Mouse (Mus musculus): ENCODE results near the gene Hcst.
A peak's percentile ranks its signal among the peaks of the same experiment; 100 is the strongest.

The Hcst gene

DNA sequence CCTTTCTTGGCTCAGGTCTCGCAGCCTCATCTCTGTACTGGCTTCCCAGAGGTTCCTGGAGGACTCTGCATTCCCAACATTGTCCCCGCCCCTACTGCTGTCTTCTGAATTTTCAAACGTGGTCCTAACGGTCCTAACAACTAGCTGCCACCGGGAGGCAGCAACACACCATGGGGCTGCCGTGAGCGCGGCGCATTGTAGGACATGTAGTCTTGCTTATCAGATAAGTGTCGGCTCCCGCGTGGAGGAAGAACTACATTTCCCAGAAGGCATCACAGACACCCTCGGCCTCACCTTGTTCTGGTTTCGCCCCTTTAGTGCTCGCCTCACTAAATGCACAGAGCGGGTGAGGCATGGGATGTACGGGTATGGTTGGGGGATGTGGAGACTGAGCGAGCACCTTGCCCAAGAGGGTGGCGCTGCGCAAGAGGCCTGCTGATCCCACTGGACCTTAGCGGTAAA, 46.1 kb downstream of the Hcst start:
- peak; percentile 74 for DNase-seq (ENCODE audit: low spot score)

Measured in urinary bladder, postnatal 25 days (tissue).